Mouse (Mus musculus): ENCODE measurements around the gene Pthlh. TPM values are rescaled to one million over a fixed set of nuclear protein-coding genes. Genes with fewer than 3 reads are reported as not detected.

Gene Pthlh
- polyA plus RNA-seq, 1 experiment from 2014 or later: 2.6 TPM

GRCm38 (mm10) chr6:147260766-147261165 lies 3.2 kb downstream of the Pthlh start:
- ATAC-seq (replicated peaks; ENCODE audit: insufficient number of reproducible peaks, insufficient read depth, low FRiP score, low read depth): no peak
- Histone ChIP-seq H3K9ac (no peak overlapping the region), H3K36me3 (no peaks in the 10 kb centered on the region), H3K4me2 (no peak overlapping the region), H3K9me3 (replicated peaks) (no peaks in the 10 kb centered on the region), H3K27ac (no peak overlapping the region), H3K27me3 (peaks cover 53% of the 10 kb centered on the region), H3K4me1 (replicated peaks) (peaks cover 18% of the 10 kb centered on the region), H3K4me3 (no peak overlapping the region)
- WGBS: 62% methylated on average over 3 of the region's 3 CpGs

- WGBS: 77% methylated on average over 3 of the region's 3 CpGs
- H3K9me3 ChIP-seq (replicated peaks): no peaks in the 10 kb centered on the region
- ATAC-seq (replicated peaks; ENCODE audit: insufficient number of reproducible peaks, insufficient read depth, low FRiP score, low read depth): no peak
- H3K27me3 ChIP-seq: no peaks in the 10 kb centered on the region
- H3K27ac ChIP-seq: no peak overlapping the region
- H3K4me3 ChIP-seq: no peak overlapping the region
- H3K4me1 ChIP-seq (replicated peaks): no peaks in the 10 kb centered on the region
- no peaks in the 10 kb centered on the region for H3K36me3 ChIP-seq
- no peak overlapping the region for H3K4me2 ChIP-seq
- H3K9ac ChIP-seq: no peak overlapping the region
Measured at GRCm38 (mm10) chr6:147247782-147248181, 16.2 kb downstream of the Pthlh start.

- Histone ChIP-seq H3K4me2 (no peak overlapping the region), H3K27me3 (no peaks in the 10 kb centered on the region), H3K36me3 (no peaks in the 10 kb centered on the region), H3K9ac (no peak overlapping the region), H3K9me3 (replicated peaks) (no peaks in the 10 kb centered on the region), H3K4me1 (replicated peaks) (no peaks in the 10 kb centered on the region), H3K4me3 (no peak overlapping the region), H3K27ac (no peak overlapping the region)
- no peak for ATAC-seq (replicated peaks; ENCODE audit: insufficient number of reproducible peaks, insufficient read depth, low FRiP score, low read depth)
Measured at GRCm38 (mm10) chr6:147244294-147244693, 19.7 kb downstream of the Pthlh start.

- H3K4me1 ChIP-seq (replicated peaks): no peaks in the 10 kb centered on the region
- no peak for ATAC-seq (replicated peaks; ENCODE audit: insufficient number of reproducible peaks, insufficient read depth, low FRiP score, low read depth)
- H3K36me3 ChIP-seq: no peaks in the 10 kb centered on the region
- WGBS: 45% methylated on average over 5 of the region's 5 CpGs
- H3K4me2 ChIP-seq: no peak overlapping the region
- H3K9me3 ChIP-seq (replicated peaks): no peaks in the 10 kb centered on the region
- H3K9ac ChIP-seq: no peak overlapping the region
- H3K4me3 ChIP-seq: no peak overlapping the region
- no peaks in the 10 kb centered on the region for H3K27me3 ChIP-seq
- H3K27ac ChIP-seq: no peak overlapping the region
Measured at GRCm38 (mm10) chr6:147243655-147244054, 20.3 kb downstream of the Pthlh start.

GRCm38 (mm10) chr6:147241541-147241940 lies 22.4 kb downstream of the Pthlh start:
- ATAC-seq (replicated peaks; ENCODE audit: insufficient number of reproducible peaks, insufficient read depth, low FRiP score, low read depth): no peak
- Histone ChIP-seq H3K4me1 (replicated peaks) (no peaks in the 10 kb centered on the region), H3K27me3 (no peaks in the 10 kb centered on the region), H3K4me3 (no peak overlapping the region), H3K36me3 (no peaks in the 10 kb centered on the region), H3K27ac (no peak overlapping the region), H3K4me2 (no peak overlapping the region), H3K9ac (no peak overlapping the region), H3K9me3 (replicated peaks) (no peaks in the 10 kb centered on the region)
- 65% methylated on average over 3 of the region's 3 CpGs for whole genome bisulfite sequencing

- H3K9me3 ChIP-seq (replicated peaks): no peaks in the 10 kb centered on the region
- H3K27me3 ChIP-seq: no peaks in the 10 kb centered on the region
- no peaks in the 10 kb centered on the region for H3K36me3 ChIP-seq
- H3K9ac ChIP-seq: no peak overlapping the region
- 4% methylated on average over 4 of the region's 4 CpGs for WGBS
- no peak for ATAC-seq (replicated peaks; ENCODE audit: insufficient number of reproducible peaks, insufficient read depth, low FRiP score, low read depth)
- no peak overlapping the region for H3K27ac ChIP-seq
- H3K4me2 ChIP-seq: no peak overlapping the region
- no peaks in the 10 kb centered on the region for H3K4me1 ChIP-seq (replicated peaks)
- H3K4me3 ChIP-seq: no peak overlapping the region
Measured at GRCm38 (mm10) chr6:147240203-147240804, 23.7 kb downstream of the Pthlh start.

GRCm38 (mm10) chr6:147226696-147227095 lies 37.3 kb downstream of the Pthlh start:
- no peaks in the 10 kb centered on the region for H3K9me3 ChIP-seq (replicated peaks)
- ATAC-seq (replicated peaks; ENCODE audit: insufficient number of reproducible peaks, insufficient read depth, low FRiP score, low read depth): no peak
- H3K36me3 ChIP-seq: no peaks in the 10 kb centered on the region
- no peaks in the 10 kb centered on the region for H3K4me1 ChIP-seq (replicated peaks)
- no peak overlapping the region for H3K4me3 ChIP-seq
- no peaks in the 10 kb centered on the region for H3K27me3 ChIP-seq
- 88% methylated on average over 1 of the region's 1 CpGs for WGBS
- no peak overlapping the region for H3K9ac ChIP-seq
- no peak overlapping the region for H3K27ac ChIP-seq
- no peak overlapping the region for H3K4me2 ChIP-seq

- Histone ChIP-seq H3K9me3 (replicated peaks) (no peaks in the 10 kb centered on the region), H3K9ac (no peak overlapping the region), H3K27ac (no peak overlapping the region), H3K27me3 (no peaks in the 10 kb centered on the region), H3K4me1 (replicated peaks) (no peaks in the 10 kb centered on the region), H3K4me2 (no peak overlapping the region), H3K36me3 (no peaks in the 10 kb centered on the region), H3K4me3 (no peak overlapping the region)
- no peak for ATAC-seq (replicated peaks; ENCODE audit: insufficient number of reproducible peaks, insufficient read depth, low FRiP score, low read depth)
- 65% methylated on average over 5 of the region's 5 CpGs for WGBS
Measured at GRCm38 (mm10) chr6:147219099-147219498, 44.9 kb downstream of the Pthlh start.

- WGBS: 52% methylated on average over 1 of the region's 1 CpGs
- H3K9ac ChIP-seq: no peak overlapping the region
- H3K9me3 ChIP-seq (replicated peaks): no peaks in the 10 kb centered on the region
- ATAC-seq (replicated peaks; ENCODE audit: insufficient number of reproducible peaks, insufficient read depth, low FRiP score, low read depth): no peak
- no peaks in the 10 kb centered on the region for H3K36me3 ChIP-seq
- H3K4me3 ChIP-seq: no peak overlapping the region
- H3K4me2 ChIP-seq: no peak overlapping the region
- H3K4me1 ChIP-seq (replicated peaks): no peaks in the 10 kb centered on the region
- H3K27ac ChIP-seq: no peak overlapping the region
- H3K27me3 ChIP-seq: no peaks in the 10 kb centered on the region
Measured at GRCm38 (mm10) chr6:147216156-147216555, 47.8 kb downstream of the Pthlh start.

GRCm38 (mm10) chr6:147207821-147208330 lies 56.1 kb downstream of the Pthlh start:
- Histone ChIP-seq H3K9me3 (replicated peaks) (no peaks in the 10 kb centered on the region), H3K4me2 (no peak overlapping the region), H3K27ac (no peak overlapping the region), H3K4me3 (no peak overlapping the region), H3K9ac (no peak overlapping the region), H3K4me1 (replicated peaks) (no peaks in the 10 kb centered on the region), H3K27me3 (no peaks in the 10 kb centered on the region), H3K36me3 (no peaks in the 10 kb centered on the region)
- 71% methylated on average over 5 of the region's 5 CpGs for WGBS
- no peak for ATAC-seq (replicated peaks; ENCODE audit: insufficient number of reproducible peaks, insufficient read depth, low FRiP score, low read depth)

Data from heart, embryonic 15.5 days (tissue).